ENCODE assay signal across 8 mouse cellular contexts in genomic region chr11:32266776-32267175, GRCm38 (mm10). TPM values are rescaled to one million over a fixed set of nuclear protein-coding genes. Genes with fewer than 3 reads are reported as not detected.
A peak's percentile ranks its signal among the peaks of the same experiment; 100 is the strongest.
DNase-seq lines count a peak whose midpoint lies in the region; ATAC-seq and TF ChIP-seq lines count a peak whose summit lies in the region.
"Had no signal": no experiment of that assay in that cellular context is flagged by ENCODE, and none has a peak within 500 bp of the region (broad histone marks: within the 10 kb centered on the region; RNA-seq: fewer than 3 reads in every experiment).

No protein-coding gene starts in this region.

- H3K27ac ChIP-seq in embryonic fibroblast, embryonic 13.5 days (ENCODE audit: insufficient read depth, low read length): peak overlapping the region; percentile 95
- peak overlapping the region; percentile 91 for H3K27ac ChIP-seq in limb, embryonic 13.5 days
- peak overlapping the region; percentile 93 for H3K27ac ChIP-seq in stomach, embryonic 15.5 days

- H3K4me1 ChIP-seq in megakaryocyte, embryonic 14.5 days: peaks cover 77% of the 10 kb centered on the region
- peaks cover 27% of the 10 kb centered on the region for H3K4me1 ChIP-seq in embryonic fibroblast, embryonic 13.5 days (ENCODE audit: control insufficient read depth, insufficient read depth, low read length)
- H3K4me1 ChIP-seq in limb, embryonic 13.5 days: peaks cover 16% of the 10 kb centered on the region
- H3K4me1 ChIP-seq in stomach, embryonic 15.5 days: peaks cover 13% of the 10 kb centered on the region

- H3K27me3 ChIP-seq in megakaryocyte, embryonic 14.5 days (replicated peaks): peaks cover 44% of the 10 kb centered on the region
- no peaks in the 10 kb centered on the region for H3K27me3 ChIP-seq in limb, embryonic 13.5 days
- no peaks in the 10 kb centered on the region for H3K27me3 ChIP-seq in stomach, embryonic 15.5 days (replicated peaks)

- 0 out of 2 replicates have a peak, but pooled peaks cover 4% of the 10 kb centered on the region for H3K9me3 ChIP-seq in megakaryocyte, embryonic 14.5 days
- no peaks in the 10 kb centered on the region for H3K9me3 ChIP-seq in limb, embryonic 13.5 days
- no peaks in the 10 kb centered on the region for H3K9me3 ChIP-seq in stomach, embryonic 15.5 days

- no peak for TF ChIP-seq CTCF in embryonic fibroblast, embryonic 13.5 days (IDR thresholded peaks at IDR 0.05; ENCODE audit: borderline replicate concordance, insufficient read depth, low read length)

- peak overlapping the region; percentile 91 for H3K9ac ChIP-seq in limb, embryonic 13.5 days
- peak overlapping the region; percentile 76 for H3K9ac ChIP-seq in stomach, embryonic 15.5 days

- 27% methylated on average over 6 of the region's 6 CpGs for WGBS in limb, embryonic 13.5 days
- 17% methylated on average over 6 of the region's 6 CpGs for WGBS in stomach, embryonic 15.5 days

- H3K4me2 ChIP-seq in limb, embryonic 13.5 days (replicated peaks): peak overlapping the region; percentile 66
- peak overlapping the region; percentile 56 for H3K4me2 ChIP-seq in stomach, embryonic 15.5 days

- peak overlapping the region; percentile 96 for H3K4me3 ChIP-seq in megakaryocyte, embryonic 14.5 days (replicated peaks)
- peak overlapping the region; percentile 97 for H3K4me3 ChIP-seq in embryonic fibroblast, embryonic 13.5 days (ENCODE audit: insufficient read depth, low read length)
- H3K4me3 ChIP-seq in limb, embryonic 13.5 days: peak overlapping the region; percentile 75
- H3K4me3 ChIP-seq in stomach, embryonic 15.5 days (replicated peaks): peak overlapping the region; percentile 77

- H3K36me3 ChIP-seq in megakaryocyte, embryonic 14.5 days (replicated peaks; ENCODE audit: low read length): peaks cover 27% of the 10 kb centered on the region
- H3K36me3 ChIP-seq in limb, embryonic 13.5 days: peaks cover 8% of the 10 kb centered on the region; the same call in 1 of the 2 replicates
- H3K36me3 ChIP-seq in stomach, embryonic 15.5 days: no peaks in the 10 kb centered on the region

- DNase-seq in layer of hippocampus, adult 9-10 months (ENCODE audit: low spot score): no peak
- DNase-seq in right cerebral cortex, postnatal 10 days (ENCODE audit: low spot score in 2 of 2): no peak

- TF ChIP-seq POLR2A in embryonic fibroblast, embryonic 13.5 days (IDR thresholded peaks at IDR 0.05; ENCODE audit: low read depth, low read length): no peak

- no peak for ATAC-seq in megakaryocyte, adult 5-6 weeks (ENCODE audit: poor library complexity, severe bottlenecking)
- no peak for ATAC-seq in limb, embryonic 13.5 days (ENCODE audit: low FRiP score, low read depth)
- ATAC-seq in stomach, embryonic 15.5 days (ENCODE audit: insufficient read depth, low FRiP score, low read depth): no peak

RNA-seq across cellular contexts. Expression of gene Nprl3, which starts 0.7 kb away (rescaled TPM):
- 14.4 and 52.1 TPM in 2 replicates for polyA plus RNA-seq in megakaryocyte, embryonic 14.5 days (2012; ENCODE audit: insufficient read depth, low replicate concordance)
- 6.6 and 10.7 TPM in 2 replicates for total RNA-seq in megakaryocyte, adult 5-6 weeks (2015)
- 9.5 and 11.9 TPM in 2 replicates for total RNA-seq in megakaryocyte, adult 5-6 weeks (2017)
- 43.1 and 49.4 TPM in 2 replicates for polyA plus RNA-seq in embryonic fibroblast, embryonic 13.5 days (2011; ENCODE audit: insufficient read length, low read depth, missing spikeins)
- polyA plus RNA-seq in limb, embryonic 13.5 days (2015; fragmentation: Nextera tagmentation; extraction: Ambion mirVana): 46.0 and 47.0 TPM in 2 replicates
- 35.6 and 39.0 TPM in 2 replicates for polyA plus RNA-seq in stomach, embryonic 15.5 days (2015; fragmentation: Nextera tagmentation; extraction: Ambion mirVana)

RNA-seq across cellular contexts. Expression of gene Hba-x, which starts 9.4 kb away (rescaled TPM):
- not detected in 2 replicates for polyA plus RNA-seq in megakaryocyte, embryonic 14.5 days (2012; ENCODE audit: insufficient read depth, low replicate concordance)
- not detected in 2 replicates for total RNA-seq in megakaryocyte, adult 5-6 weeks (2015)
- total RNA-seq in megakaryocyte, adult 5-6 weeks (2017): not detected in 2 replicates
- polyA plus RNA-seq in embryonic fibroblast, embryonic 13.5 days (2011; ENCODE audit: insufficient read length, low read depth, missing spikeins): not detected in 2 replicates
- 595 and 644 TPM in 2 replicates for polyA plus RNA-seq in limb, embryonic 13.5 days (2015; fragmentation: Nextera tagmentation; extraction: Ambion mirVana)
- polyA plus RNA-seq in stomach, embryonic 15.5 days (2015; fragmentation: Nextera tagmentation; extraction: Ambion mirVana): 61.7 and 62.6 TPM in 2 replicates
- polyA plus RNA-seq: gonadal fat pad, adult 2 months had no signal

RNA-seq across cellular contexts. Expression of gene Hba-a1, which starts 16.5 kb away (rescaled TPM):
- 5,345 and 12,498 TPM in 2 replicates for polyA plus RNA-seq in megakaryocyte, embryonic 14.5 days (2012; ENCODE audit: insufficient read depth, low replicate concordance)
- 53.9 and 134 TPM in 2 replicates for total RNA-seq in megakaryocyte, adult 5-6 weeks (2015)
- 18.7 and 44.2 TPM in 2 replicates for total RNA-seq in megakaryocyte, adult 5-6 weeks (2017)
- polyA plus RNA-seq in embryonic fibroblast, embryonic 13.5 days (2011; ENCODE audit: insufficient read length, low read depth, missing spikeins): not detected in 2 replicates
- polyA plus RNA-seq in limb, embryonic 13.5 days (2015; fragmentation: Nextera tagmentation; extraction: Ambion mirVana): 4,235 and 4,311 TPM in 2 replicates
- polyA plus RNA-seq in stomach, embryonic 15.5 days (2015; fragmentation: Nextera tagmentation; extraction: Ambion mirVana): 4,810 and 9,460 TPM in 2 replicates

RNA-seq across cellular contexts. Expression of gene Hbq1b, which starts 20.0 kb away (rescaled TPM):
- polyA plus RNA-seq in megakaryocyte, embryonic 14.5 days (2012; ENCODE audit: insufficient read depth, low replicate concordance): 2.9 TPM in 1 of 2 replicates, not detected in the other
- 1.1 TPM in 1 of 2 replicates, not detected in the other for total RNA-seq in megakaryocyte, adult 5-6 weeks (2015)
- not detected in 2 replicates for total RNA-seq in megakaryocyte, adult 5-6 weeks (2017)
- not detected in 2 replicates for polyA plus RNA-seq in embryonic fibroblast, embryonic 13.5 days (2011; ENCODE audit: insufficient read length, low read depth, missing spikeins)
- 1.8 and 3.2 TPM in 2 replicates for polyA plus RNA-seq in limb, embryonic 13.5 days (2015; fragmentation: Nextera tagmentation; extraction: Ambion mirVana)
- 4.5 and 8.8 TPM in 2 replicates for polyA plus RNA-seq in stomach, embryonic 15.5 days (2015; fragmentation: Nextera tagmentation; extraction: Ambion mirVana)

RNA-seq across cellular contexts. Expression of gene Hba-a2, which starts 29.5 kb away (rescaled TPM):
- polyA plus RNA-seq in megakaryocyte, embryonic 14.5 days (2012; ENCODE audit: insufficient read depth, low replicate concordance): 578 and 1,883 TPM in 2 replicates
- 72.7 and 158 TPM in 2 replicates for total RNA-seq in megakaryocyte, adult 5-6 weeks (2015)
- 99.3 and 270 TPM in 2 replicates for total RNA-seq in megakaryocyte, adult 5-6 weeks (2017)
- polyA plus RNA-seq in embryonic fibroblast, embryonic 13.5 days (2011; ENCODE audit: insufficient read length, low read depth, missing spikeins): not detected in 2 replicates
- polyA plus RNA-seq in limb, embryonic 13.5 days (2015; fragmentation: Nextera tagmentation; extraction: Ambion mirVana): 10,014 and 10,405 TPM in 2 replicates
- 12,213 and 21,597 TPM in 2 replicates for polyA plus RNA-seq in stomach, embryonic 15.5 days (2015; fragmentation: Nextera tagmentation; extraction: Ambion mirVana)

Comparison
In these comparisons a context has a peak if more than half of its experiments do, and no peak if none do; other contexts are left out.
1. RNA of gene Hba-x, which starts 9.4 kb away (polyA plus RNA-seq): 595 to 644 TPM in limb, embryonic 13.5 days and 61.7 to 62.6 TPM in stomach, embryonic 15.5 days; not detected in megakaryocyte, embryonic 14.5 days and not detected in embryonic fibroblast, embryonic 13.5 days; every median in the first group is over 10 times any median in the second.
2. RNA of gene Hba-a1, which starts 16.5 kb away (polyA plus RNA-seq): 4,810 to 9,460 TPM in stomach, embryonic 15.5 days, 5,345 to 12,498 TPM in megakaryocyte, embryonic 14.5 days and 4,235 to 4,311 TPM in limb, embryonic 13.5 days; not detected in embryonic fibroblast, embryonic 13.5 days; every median in the first group is over 1,000 times any median in the second.
3. Peak in every context shown above with its lines, with median percentiles within 50 percentile points of each other: H3K4me3 ChIP-seq and H3K27ac ChIP-seq.